Mouse (Mus musculus) E14TG2a.4 (cell line): ENCODE results near the gene Hagh.

ENCODE experiments used
- CTCF ChIP-seq: conservative IDR thresholded peaks from 2 replicates; pipeline ENCODE4 v1.5.1; 2014; ENCODE audit warnings: low read length
- NANOG ChIP-seq: IDR thresholded peaks from 2 replicates; pipeline ENCODE4 v1.6.1; 2014; ENCODE audit warnings: borderline replicate concordance, low read length, mixed read lengths

DNA sequence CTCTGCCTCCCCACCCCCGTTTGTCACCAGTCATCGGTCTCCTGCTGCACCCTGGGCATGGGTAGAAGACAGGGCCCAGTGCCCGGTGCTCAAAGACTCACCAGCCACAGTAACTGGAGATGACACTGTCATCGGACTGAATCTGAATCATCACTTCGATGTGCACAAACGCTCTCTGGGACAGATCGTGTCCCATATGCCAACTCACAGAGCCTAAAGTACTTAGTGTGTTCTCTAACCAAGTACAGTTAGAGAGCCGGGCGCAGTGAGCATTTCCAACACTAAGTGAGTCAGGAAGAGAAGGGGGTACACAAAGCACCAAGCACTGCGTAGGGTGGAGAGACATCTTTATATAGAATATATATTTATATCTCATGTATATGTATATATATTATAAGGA is 28.0 kb downstream of the Hagh start:
- no peak for TF ChIP-seq CTCF
- TF ChIP-seq NANOG = no peak
